Mouse (Mus musculus) C2C12 (cell line): ENCODE measurements around the gene Plekhg6. TPM values are rescaled to one million over a fixed set of nuclear protein-coding genes. Genes with fewer than 3 reads are reported as not detected.

Source experiments
- H3K27me3 ChIP-seq: one replicate; pipeline ENCODE4 v1.6.1; 2011; ENCODE audit not compliant: control insufficient read depth, insufficient read depth, insufficient read length
- H3K36me3 ChIP-seq: one replicate; pipeline ENCODE4 v1.6.1; 2011; ENCODE audit not compliant: control insufficient read depth, insufficient read depth
- H3K4me3 ChIP-seq: one replicate; pipeline ENCODE4 v1.5.1; 2011; ENCODE audit warnings: mild to moderate bottlenecking, control low read depth; ENCODE audit not compliant: poor library complexity, insufficient read depth, severe bottlenecking
- H3K79me2 ChIP-seq: one replicate; pipeline ENCODE4 v1.6.1; 2011; ENCODE audit not compliant: control insufficient read depth, insufficient read depth
- H3K79me3 ChIP-seq: one replicate; pipeline ENCODE4 v1.6.1; 2011; ENCODE audit warnings: low read depth, control low read depth
- H3ac ChIP-seq: one replicate; pipeline ENCODE3; 2011; ENCODE audit warnings: low read depth; ENCODE audit not compliant: control insufficient read depth, insufficient read length
- CEBPB ChIP-seq: IDR thresholded peaks from one replicate; pipeline ENCODE4 v1.6.1; 2011; ENCODE audit warnings: low read depth, mild to moderate bottlenecking, control low read depth, moderate library complexity
- CTCF ChIP-seq: IDR thresholded peaks from one replicate; pipeline ENCODE4 v1.5.1; 2011; ENCODE audit not compliant: control insufficient read depth, insufficient read depth, insufficient read length
- FOSL1 ChIP-seq: IDR thresholded peaks from one replicate; pipeline ENCODE4 v1.8.0; 2011; ENCODE audit warnings: mild to moderate bottlenecking, low read length; ENCODE audit not compliant: poor library complexity, insufficient read depth, severe bottlenecking
- MAX ChIP-seq: IDR thresholded peaks from one replicate; pipeline ENCODE4 v1.6.1; 2011; ENCODE audit warnings: mild to moderate bottlenecking, control low read depth
- MYOD1 ChIP-seq: IDR thresholded peaks from one replicate; pipeline ENCODE4 v1.6.1; 2011; ENCODE audit warnings: low read depth; ENCODE audit not compliant: control insufficient read depth, insufficient read length
- MYOG ChIP-seq: IDR thresholded peaks from one replicate; pipeline ENCODE4 v1.6.1; 2011; ENCODE audit not compliant: control insufficient read depth, insufficient read length; ENCODE audit errors: extremely low read depth
- USF1 ChIP-seq: IDR thresholded peaks from one replicate; pipeline ENCODE4 v1.6.1; 2011; ENCODE audit warnings: low read depth, mild to moderate bottlenecking, control low read depth, moderate library complexity
- polyA plus RNA-seq: library from polyadenylated mRNA; unstranded; fragments of >200 nt; fragmentation: generic; extraction: Trizol; gene quantifications from one replicate; pipeline ENCODE4 v1.2.1, GENCODE M21; 2012; ENCODE audit warnings: missing spikeins

Gene Plekhg6
- polyA plus RNA-seq, 1 experiment: 0.09 TPM

- Histone ChIP-seq H3K4me3 (no peak overlapping the region), H3K36me3 (no peaks in the 10 kb centered on the region), H3K79me3 (no peaks in the 10 kb centered on the region), H3ac (no peak overlapping the region), H3K27me3 (no peaks in the 10 kb centered on the region), H3K79me2 (no peaks in the 10 kb centered on the region)
- TF ChIP-seq USF1: no peak
- no peak for TF ChIP-seq MAX
- no peak for TF ChIP-seq MYOG
- no peak for TF ChIP-seq CEBPB
- TF ChIP-seq MYOD1: no peak
- TF ChIP-seq CTCF: no peak
- TF ChIP-seq FOSL1: no peak
Observed at GRCm38 (mm10) chr6:125405461-125406382, 25.1 kb upstream of the Plekhg6 start.

GRCm38 (mm10) chr6:125389853-125390252 is 9.3 kb upstream of the Plekhg6 start:
- Histone ChIP-seq H3K4me3 (no peak overlapping the region), H3K79me2 (no peaks in the 10 kb centered on the region), H3K36me3 (no peaks in the 10 kb centered on the region), H3ac (no peak overlapping the region), H3K27me3 (no peaks in the 10 kb centered on the region), H3K79me3 (no peaks in the 10 kb centered on the region)
- TF ChIP-seq MYOD1: no peak
- TF ChIP-seq MYOG: no peak
- TF ChIP-seq CTCF: no peak
- no peak for TF ChIP-seq USF1
- TF ChIP-seq CEBPB: no peak
- no peak for TF ChIP-seq MAX
- no peak for TF ChIP-seq FOSL1

- H3K4me3 ChIP-seq: no peak overlapping the region
- no peaks in the 10 kb centered on the region for H3K36me3 ChIP-seq
- no peaks in the 10 kb centered on the region for H3K79me3 ChIP-seq
- peaks cover 7% of the 10 kb centered on the region for H3K27me3 ChIP-seq
- TF ChIP-seq MYOG (no peak), CEBPB (no peak), FOSL1 (no peak), CTCF (no peak), USF1 (no peak), MYOD1 (no peak), MAX (no peak)
- H3K79me2 ChIP-seq: no peaks in the 10 kb centered on the region
- no peak overlapping the region for H3ac ChIP-seq
Observed at GRCm38 (mm10) chr6:125386080-125386479, 5.5 kb upstream of the Plekhg6 start.

- H3K27me3 ChIP-seq: peaks cover 7% of the 10 kb centered on the region
- H3K36me3 ChIP-seq: no peaks in the 10 kb centered on the region
- no peaks in the 10 kb centered on the region for H3K79me2 ChIP-seq
- H3ac ChIP-seq: no peak overlapping the region
- TF ChIP-seq MAX (no peak), CTCF (peak; percentile 0), MYOG (no peak), MYOD1 (no peak), FOSL1 (no peak), USF1 (no peak), CEBPB (no peak)
- H3K4me3 ChIP-seq: no peak overlapping the region
- H3K79me3 ChIP-seq: no peaks in the 10 kb centered on the region
Observed at GRCm38 (mm10) chr6:125385066-125385974, 4.7 kb upstream of the Plekhg6 start.

GRCm38 (mm10) chr6:125382024-125382423 is 1.4 kb upstream of the Plekhg6 start:
- H3K79me3 ChIP-seq: no peaks in the 10 kb centered on the region
- H3K27me3 ChIP-seq: peaks cover 7% of the 10 kb centered on the region

More at GRCm38 (mm10) chr6:125382024-125382423, 1.4 kb upstream of the Plekhg6 start:
- H3K79me2 ChIP-seq: no peaks in the 10 kb centered on the region
- H3ac ChIP-seq: no peak overlapping the region
- H3K4me3 ChIP-seq: no peak overlapping the region
- TF ChIP-seq USF1: no peak
- no peak for TF ChIP-seq MYOG
- no peak for TF ChIP-seq CEBPB
- TF ChIP-seq FOSL1: no peak
- no peak for TF ChIP-seq MAX
- TF ChIP-seq MYOD1: no peak
- no peak for TF ChIP-seq CTCF
- no peaks in the 10 kb centered on the region for H3K36me3 ChIP-seq
